Mouse (Mus musculus) T-cell, adult 2 months (primary cell): ENCODE data around the gene B3galnt1.
"Not testable (repeated sequence)": the region's sequence is repeated elsewhere in the genome, so short reads cannot be mapped to it uniquely, and the experiment has no call there.

ENCODE experiments used
- DNase-seq: peaks from one replicate; pipeline ENCODE4 v3.0.0; 2022; ENCODE audit warnings: low spot score

B3galnt1 gene

DNA sequence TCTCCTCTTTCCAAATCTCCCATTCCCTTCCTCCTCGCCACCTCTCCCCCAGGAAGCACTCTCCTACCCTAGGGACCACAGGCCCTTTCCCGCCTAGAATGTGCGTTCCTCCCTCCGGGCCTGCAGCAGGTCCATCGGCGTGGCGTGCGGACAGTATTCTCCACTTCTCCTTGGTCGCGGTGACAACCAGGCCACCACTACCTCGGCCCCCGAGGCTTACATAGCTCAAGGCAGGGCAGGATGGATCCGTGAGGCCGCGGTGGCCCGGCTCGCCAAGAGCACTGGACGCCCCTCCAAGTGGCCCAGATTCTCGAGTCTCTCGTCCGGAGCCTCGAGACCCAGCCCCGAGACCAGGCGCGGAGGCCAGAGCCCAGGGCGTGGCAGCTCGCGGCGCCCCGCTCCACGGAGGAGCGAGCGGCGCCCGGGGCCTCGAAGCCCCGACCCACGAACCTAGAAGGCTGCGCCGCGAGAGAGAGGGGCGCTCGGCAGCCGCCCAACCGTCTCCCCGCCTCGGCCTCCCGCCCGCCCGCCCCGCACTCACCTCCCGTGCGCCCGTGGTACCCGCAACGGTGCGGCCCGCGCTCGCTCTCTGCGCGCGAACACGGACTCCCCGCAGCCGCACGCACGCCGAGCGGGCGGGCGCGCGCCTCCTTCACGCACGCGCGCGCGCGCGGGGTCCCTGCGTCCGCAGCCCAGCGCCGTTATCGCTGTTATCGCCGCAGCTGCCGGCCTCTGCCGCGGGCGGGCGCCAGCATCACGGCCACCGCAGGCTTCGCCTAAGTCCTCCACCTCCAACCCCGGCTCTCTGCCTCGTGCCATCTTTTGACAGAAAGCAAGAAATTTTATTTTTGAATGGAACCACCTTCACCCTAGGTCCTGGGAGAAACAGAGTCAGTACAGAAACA, at the start of gene B3galnt1:
TSS of gene B3galnt1 (minus strand) at position 700 of the 905 bp plus-strand sequence.
- DNase-seq: no peak

DNA sequence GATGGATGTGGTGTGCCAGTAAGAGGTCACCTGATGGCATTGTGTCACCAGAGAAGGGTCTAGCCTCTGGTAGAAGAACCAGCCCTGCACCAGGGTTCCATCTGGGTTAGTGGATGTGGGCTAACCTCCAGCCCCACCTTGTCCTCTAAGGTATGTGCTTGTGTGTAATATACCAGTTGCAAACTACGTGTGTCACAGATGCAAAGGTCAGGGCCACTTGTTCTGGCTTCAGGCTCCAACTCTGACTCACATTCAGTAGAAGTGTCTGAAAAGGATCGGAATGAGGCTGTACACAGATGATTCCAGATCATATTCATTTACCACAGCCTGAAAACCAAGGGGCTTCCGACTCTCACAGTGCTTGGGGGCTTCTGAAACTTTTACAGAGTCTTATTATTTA, 35.8 kb upstream of the B3galnt1 start:
- DNase-seq: no peak

DNA sequence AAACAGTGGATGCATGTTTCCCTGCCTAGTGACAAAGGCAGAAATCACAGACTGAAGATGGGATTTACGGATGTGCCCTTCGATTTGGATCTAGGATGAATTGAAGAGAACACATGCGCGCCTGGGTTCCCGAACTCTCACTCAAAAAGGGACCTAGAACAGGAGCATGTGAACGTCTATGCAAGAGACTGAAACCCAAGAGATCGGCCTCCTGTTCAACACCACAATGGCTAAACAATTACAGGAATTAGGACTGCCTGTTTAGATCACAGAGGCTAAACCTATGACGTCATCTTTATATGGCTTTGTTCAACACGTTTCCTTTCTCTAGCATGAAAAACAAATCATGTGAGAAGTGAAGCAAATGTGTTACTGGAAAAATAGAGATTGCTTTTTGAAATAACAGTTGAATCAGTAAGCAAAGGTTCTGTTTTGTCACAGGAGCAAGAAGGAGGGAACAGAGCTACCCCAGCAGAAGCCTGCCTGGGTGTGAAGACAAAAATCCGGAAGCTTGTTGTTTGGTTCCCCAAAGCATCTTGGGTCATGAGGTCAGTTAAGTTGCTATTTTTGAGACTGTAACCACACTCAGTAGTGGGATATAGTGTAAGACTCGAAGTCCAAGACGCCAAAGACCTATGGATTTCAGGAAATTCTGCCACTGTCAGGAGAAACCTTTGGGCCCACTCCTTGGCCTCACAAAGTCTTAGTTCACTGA, 35.1 kb upstream of the B3galnt1 start:
- no peak for DNase-seq

DNA sequence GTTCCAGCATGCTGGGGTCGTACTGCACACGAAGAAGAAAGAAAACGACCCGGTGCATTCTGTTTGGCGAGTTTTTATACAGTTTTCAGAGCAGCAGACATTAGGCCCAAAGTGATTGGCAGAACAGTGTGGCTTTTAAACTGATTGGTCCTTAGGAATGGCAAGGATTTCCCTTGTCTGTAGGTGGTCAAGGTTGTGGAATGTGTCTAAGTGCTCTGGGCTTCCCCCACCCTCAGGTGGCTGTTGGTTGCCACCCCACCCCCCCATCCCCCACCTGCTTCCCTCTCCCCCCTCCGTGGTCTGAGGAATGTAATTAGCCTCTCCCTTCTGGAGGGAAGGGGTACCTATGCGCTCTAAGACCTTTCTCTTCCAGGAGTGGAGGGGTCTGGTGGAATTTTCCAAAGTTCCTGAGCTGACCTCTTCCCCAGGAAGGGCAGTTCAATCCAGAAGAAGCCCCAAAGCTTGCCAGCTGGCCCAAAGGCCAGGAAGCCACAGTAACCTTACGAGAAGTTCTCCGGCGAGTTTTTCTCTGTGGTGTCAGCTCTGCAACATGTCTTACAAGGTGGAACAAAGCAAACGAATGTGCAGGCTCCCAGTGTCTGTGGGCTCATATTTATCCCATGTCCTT, 28.3 kb upstream of the B3galnt1 start:
- no peak for DNase-seq

DNA sequence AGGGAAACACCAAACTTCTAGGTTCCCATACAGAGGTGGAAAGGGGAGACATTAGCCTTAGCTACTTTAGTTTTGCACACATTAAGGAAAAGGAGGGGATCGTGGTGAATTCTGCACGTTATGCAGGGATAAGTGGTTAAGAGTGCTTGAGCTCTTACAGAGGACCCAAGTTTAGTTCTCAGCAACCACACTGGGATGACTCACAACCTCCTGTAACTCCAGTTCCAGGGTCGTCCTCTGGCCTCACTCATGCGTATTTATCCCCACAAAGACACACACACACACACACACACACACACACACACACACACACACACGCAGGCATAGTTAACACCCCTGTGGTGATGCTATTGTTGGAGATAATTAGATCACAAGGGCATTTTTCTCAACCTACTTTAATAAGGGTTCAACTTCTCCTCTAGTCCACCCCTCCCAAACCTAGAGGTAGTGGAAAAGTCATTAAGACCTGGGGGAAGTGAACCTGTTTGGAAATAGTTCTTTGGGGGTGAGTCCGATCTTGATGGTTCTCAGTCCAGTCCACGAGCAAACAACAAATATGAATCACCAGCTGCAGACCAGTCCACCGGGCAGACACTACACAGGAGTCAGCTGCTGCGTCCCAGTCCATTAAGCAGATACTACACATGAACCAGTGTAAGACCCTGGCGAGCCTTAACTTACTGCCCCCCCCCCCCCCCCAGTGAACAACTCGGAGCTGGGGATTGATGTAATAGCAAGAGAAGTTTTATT, 27.6 kb upstream of the B3galnt1 start:
- no peak for DNase-seq

DNA sequence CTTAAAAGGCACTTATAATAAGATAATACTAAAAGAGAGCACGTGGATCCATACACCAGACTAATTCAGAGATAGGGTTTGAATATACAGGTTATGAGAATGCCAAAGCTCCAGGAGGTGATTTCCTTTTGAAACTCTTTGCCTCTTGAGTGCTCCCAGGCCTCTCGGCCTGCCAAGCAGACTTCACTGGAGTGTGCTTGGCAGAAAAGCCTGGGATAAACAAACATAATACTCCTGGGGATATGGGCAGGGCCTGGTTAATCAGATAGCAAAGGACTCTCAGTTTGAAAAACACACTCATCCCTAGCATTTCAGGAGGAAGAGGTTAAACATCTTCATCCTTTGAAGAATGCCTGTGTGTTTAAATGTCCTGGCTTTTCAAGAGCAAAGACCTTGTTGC, 25.4 kb upstream of the B3galnt1 start:
- DNase-seq: no peak

DNA sequence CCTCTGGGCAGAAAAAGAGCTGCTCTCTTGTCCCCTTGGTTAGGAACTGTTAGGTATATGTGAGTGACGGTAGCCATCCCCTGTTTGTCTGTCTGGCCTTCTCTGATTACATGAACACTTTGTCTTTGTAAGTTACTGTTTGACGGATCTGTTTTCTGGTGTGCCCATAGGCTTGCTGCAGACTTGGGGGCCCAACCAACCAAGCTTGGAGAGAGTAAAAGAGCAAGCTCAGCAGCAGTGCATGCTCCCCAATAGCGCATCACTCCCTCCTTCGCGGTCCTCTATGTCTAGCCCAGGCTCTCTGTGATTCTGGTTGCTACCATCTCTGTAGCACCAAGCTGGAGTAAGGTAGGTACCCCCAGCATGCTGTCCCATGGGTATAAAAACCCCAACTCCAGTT, 9.1 kb upstream of the B3galnt1 start:
- DNase-seq: no peak

DNA sequence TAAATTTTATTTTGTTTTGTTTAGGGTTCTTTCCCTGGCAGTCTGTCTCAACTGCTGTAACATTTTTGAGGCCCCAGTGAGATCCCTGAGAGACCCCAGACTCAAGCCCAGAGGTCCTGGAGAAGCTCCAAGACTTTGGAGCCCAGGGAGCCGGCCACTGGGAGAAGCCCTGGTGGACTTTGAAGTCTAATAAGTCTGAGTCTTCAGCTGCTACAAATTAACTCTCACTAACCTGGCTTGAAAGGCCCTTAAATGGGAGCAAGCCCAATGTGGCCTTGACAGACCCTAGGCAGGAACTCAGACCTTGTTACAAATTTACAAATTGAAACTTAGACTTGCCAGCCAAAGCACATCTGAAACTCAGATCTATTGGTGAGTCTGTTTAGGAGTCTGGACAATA, 8.7 kb upstream of the B3galnt1 start:
- no peak for DNase-seq

DNA sequence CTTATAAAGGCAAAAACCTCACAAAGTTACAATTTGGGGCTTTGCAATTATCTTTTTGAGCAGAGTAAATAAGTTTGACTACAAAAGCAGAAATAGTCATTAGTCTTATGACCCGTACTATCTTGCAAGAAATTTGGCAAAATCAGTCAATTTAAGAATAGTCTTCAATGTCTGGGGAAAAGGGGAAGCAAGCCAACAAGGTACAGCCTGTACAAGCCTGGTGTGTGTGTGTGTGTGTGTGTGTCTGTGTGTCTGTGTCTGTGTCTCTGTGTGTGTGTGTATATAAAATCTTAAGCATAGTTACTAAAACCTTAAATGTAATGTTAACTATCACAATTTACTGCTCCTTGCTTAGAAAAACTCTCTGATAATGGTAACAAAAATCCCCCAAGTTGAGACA, 8.2 kb upstream of the B3galnt1 start:
- DNase-seq: no peak

DNA sequence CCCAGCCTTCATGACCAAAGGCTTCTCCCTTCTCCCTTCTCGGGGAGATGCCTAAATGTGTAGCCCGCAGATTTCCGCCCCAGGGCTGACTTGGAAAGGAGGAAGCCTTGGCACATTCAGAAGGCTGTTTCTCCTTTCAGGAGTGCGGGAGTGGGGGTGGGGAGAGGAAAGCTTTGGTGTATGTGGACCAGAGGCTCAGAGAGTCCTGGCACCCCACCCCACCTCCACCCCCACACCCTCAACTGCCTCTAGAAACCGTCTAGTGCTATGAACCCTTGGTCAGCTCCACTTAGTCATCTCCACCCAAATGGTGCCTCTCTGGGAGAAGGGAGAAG, 373 bp upstream of the B3galnt1 start:
- no peak for DNase-seq

DNA sequence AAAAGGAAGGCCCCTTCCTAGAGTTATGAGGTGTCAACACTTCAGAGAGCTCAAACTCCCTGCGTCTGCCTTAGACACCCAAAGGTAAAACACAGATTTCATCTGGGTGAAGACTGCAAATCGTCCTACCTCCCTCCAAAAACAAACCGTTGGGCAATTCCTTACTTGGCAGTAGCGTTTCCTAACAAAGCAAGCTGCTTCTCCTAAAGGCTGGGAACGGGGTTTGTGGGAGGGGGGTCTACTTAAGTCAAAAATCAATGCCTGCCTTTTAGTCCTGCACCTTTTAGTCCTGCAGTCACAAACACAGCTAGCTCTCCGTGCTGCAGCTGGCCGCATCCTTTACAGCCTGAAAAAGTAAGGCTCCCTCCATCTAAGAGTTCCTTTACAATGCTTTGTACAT, 944 bp downstream of the B3galnt1 start:
- no peak for DNase-seq

DNA sequence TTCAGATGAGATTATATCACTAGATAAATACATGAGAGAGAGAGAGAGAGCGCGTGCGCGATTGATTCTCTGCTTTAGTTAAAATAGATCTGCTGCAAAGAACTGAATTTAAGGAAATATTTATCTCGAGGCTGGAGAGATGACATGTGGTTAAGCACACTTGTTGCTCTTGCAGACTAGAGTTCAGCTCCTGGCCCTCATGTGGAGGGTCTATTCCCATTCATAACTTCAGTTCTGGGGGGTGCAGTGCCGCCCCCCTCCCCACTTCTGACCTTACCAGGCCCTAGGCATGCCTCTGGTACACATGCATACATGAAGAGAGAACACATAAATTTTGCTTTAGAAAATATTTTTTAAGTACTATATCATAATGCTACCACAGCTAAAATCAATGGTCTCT, 1.5 kb downstream of the B3galnt1 start:
- no peak for DNase-seq

DNA sequence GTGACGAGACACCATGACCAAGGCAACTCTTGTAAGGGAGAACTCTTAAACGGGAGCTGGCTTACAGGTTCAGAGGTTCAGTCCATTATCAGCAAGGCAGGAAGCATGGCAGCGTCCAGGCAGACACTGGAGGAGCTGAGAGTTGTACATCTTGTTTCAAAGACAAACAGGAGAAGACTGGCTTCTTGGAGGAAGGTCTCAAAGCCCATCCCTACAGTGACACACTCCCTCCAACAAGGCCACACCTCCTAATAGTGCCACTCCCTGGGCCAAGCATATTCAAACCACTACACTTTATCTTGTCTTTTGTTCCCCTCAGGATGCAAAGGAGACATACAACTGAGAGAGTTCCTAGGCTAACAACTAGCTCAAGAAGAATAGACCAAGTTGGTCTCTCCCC, 2.6 kb downstream of the B3galnt1 start:
- no peak for DNase-seq

DNA sequence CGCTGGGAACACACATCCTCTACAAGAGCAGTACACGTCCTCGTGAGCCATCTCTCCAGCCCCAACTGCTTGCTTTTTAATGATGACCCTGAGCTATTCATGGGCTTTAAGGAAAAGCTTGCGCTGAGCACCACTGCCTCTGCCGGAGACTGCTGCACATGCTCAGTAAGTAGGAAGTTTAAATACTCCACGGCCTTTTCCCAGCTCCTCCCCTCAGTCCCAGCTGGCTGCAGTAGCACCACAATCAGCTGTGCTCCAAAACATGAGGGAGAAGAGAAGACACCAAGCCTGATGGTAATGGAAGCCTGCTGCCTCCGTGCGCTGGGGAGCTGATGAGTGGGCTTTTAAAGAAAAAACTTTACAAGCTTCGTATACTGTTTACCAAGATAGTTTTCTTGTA, 4.7 kb downstream of the B3galnt1 start:
- no peak for DNase-seq

DNA sequence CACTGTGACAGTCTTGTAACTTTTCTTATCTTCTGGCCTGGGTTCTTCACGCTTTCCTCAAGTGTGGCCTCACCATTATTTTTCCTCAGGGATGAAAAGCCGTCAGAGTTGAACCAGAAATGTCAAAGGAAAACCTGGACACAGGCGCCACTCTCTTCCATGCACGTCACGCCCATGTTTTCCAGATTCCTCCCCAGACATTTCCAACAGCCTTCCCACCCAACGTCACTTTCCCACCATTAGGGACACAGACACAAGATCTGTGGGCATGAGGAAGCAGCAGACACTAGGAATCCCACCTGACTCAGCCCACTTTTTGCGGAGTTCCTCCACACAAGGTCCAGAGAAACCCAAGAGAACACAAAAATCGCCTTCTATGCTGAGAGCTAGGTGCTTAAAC, 5.3 kb downstream of the B3galnt1 start:
- DNase-seq: no peak

DNA sequence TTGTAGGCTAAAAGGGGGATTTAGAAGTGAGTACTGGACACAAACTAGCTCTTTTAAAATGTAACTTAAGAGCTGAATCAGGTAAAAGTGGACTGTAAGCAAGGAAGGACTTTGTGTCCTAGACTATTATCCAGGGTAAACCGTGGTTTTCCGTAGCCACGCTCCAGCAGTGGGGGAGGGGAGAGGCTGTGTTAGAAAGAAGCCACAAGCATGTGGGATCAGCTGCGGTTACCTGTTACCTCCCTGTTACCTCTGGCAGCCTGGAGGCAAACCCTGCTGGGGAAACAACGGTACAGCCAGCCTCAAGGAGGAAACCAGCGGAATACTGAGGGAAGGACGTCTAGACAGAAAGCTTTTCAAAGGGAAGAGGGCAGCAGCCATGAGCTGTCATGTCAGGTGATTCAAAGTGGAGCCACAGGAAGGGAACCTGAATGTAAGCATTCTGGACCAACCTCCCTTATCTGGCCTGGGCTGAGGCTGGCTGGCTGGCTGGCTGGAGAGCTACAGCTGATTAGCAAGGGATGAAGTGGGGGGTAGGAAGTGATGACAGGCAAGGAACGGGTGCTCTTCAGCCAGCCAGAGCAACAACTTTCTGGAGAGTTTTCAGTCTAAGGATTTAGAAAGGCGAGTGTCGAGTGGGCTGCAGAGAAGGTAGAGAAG, 10.5 kb downstream of the B3galnt1 start:
- no peak for DNase-seq

DNA sequence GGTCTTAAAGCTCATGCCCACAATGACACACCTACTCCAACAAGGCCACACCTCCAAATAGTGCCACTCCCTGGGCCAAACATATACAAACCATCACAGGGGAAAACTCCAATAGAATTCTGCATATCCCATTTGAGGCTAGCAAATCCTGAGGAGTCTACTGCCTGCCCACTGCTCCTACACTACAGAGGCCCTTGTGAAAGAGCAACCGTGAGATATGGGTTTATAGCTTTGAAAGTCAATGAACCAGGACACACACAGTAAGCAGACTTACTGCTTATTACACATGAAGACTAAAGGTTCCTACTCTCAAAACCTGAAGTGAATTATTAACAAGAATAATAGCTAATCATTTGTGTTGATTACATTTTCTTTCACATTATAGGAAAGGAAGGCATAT, 15.0 kb downstream of the B3galnt1 start:
- DNase-seq: no peak

DNA sequence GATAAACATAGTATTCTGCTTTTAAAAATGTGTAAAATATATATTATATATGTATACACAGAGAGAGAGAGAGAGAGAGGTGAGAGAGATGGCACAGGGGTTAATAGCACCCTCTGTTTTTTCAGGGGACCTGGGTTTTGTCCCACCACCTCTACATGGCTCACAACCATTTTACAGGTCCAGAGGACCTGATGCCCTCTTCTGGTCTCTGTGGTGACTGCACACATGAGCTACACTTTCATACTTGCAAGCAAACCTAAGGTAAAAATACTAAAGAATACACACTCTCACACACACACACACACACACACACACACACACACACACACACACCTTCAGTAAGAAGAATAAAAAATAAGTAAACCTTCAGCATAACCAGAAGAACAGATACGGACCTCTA, 20.0 kb downstream of the B3galnt1 start:
- DNase-seq: no peak

DNA sequence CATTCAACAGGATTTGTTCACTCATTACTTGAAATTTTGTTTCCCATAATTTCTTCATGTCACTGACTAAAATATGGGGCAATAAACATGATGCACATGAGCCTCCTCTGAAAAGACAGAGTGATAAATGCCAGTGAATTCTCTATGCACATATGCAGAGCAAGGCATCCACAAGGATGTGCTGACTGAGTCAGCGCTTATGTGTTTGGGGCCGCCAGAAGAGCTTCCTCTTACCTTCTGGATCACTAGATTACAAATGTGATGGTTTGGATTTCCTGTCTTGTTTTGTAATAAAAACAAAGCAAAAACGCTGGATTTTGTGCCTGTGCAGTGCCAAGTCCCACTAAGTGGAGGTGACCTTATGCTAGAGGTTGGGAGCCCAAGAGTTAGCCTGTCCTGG, 22.0 kb downstream of the B3galnt1 start:
- DNase-seq: no peak

DNA sequence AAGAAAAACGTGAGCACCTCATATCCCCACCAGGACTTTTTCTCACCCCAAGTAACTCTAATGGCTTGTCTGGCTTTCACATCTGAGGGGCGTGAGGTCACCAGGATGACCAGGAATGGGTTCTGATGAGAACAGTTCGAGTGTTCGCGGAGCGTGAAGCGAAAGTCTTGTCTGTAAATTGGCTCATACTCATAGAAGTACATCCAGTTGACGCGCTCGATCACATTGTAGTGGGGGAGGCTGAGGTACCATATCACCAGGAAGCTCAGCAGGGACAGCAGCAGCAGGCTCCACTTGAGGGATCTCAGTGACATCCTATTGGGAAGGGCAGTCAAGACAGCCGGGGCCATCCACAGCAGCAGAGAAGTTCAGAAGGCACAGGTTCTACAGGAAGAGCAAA, 23.2 kb downstream of the B3galnt1 start:
- DNase-seq: no peak

DNA sequence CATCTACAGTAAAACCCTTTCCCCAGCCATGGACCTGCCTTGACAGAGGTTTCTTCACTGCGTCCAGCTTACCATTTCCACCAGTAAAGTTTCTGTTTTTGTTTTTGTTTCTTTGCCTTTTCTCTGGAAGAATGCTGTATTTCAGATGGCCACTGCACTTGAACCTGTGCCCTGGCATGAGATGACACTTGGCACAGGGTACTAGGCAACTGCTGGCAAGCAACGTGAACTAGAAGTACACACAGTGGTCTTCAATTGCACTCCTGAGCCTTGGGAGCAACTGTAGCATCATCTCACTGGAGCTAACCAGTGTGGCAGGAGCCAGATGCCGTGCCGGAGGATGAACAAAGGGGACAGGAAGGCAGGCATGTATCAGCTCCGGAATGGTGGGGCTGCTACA, 26.2 kb downstream of the B3galnt1 start:
- DNase-seq: no peak

DNA sequence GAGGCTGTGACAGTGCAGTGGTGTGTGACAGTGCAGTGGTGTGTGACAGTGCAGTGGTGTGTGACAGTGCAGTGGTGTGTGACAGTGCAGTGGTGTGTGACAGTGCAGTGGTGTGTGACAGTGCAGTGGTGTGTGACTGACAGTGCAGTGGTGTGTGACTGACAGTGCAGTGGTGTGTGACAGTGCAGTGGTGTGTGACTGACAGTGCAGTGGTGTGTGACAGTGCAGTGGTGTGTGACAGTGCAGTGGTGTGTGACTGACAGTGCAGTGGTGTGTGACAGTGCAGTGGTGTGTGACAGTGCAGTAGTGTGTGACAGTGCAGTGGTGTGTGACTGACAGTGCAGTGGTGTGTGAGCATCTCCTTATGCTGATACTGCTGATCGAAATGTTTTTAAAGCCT, 33.2 kb downstream of the B3galnt1 start:
- DNase-seq: not testable (repeated sequence)
